Mouse (Mus musculus) G1E (cell line): ENCODE measurements around the gene Vax1.

Source experiments
- CTCF ChIP-seq: IDR thresholded peaks from 2 replicates; pipeline ENCODE4 v1.5.1; 2012; ENCODE audit warnings: low read depth, low read length, inconsistent platforms, mixed read lengths
- GATA1 ChIP-seq: IDR thresholded peaks from 2 replicates; pipeline ENCODE4 v1.6.1; 2012; ENCODE audit warnings: borderline replicate concordance, low read length, inconsistent platforms, mixed read lengths
- GATA2 ChIP-seq: IDR thresholded peaks from 2 replicates; pipeline ENCODE4 v1.6.1; 2012; ENCODE audit warnings: low read depth, low read length, inconsistent platforms, borderline replicate concordance
- POLR2AphosphoS5 ChIP-seq: IDR thresholded peaks from 2 replicates; pipeline ENCODE4 v1.6.1; 2012; ENCODE audit warnings: low read depth, low read length, inconsistent platforms; ENCODE audit not compliant: insufficient replicate concordance
- TAL1 ChIP-seq: conservative IDR thresholded peaks from 2 replicates; pipeline ENCODE4 v1.6.1; 2012; ENCODE audit warnings: low read depth, low read length, inconsistent platforms, mixed read lengths

- TF ChIP-seq TAL1 (no peak), CTCF (peak; percentile 89), POLR2AphosphoS5 (no peak), GATA1 (no peak), GATA2 (no peak)
These were observed 28.3 kb upstream of the Vax1 start for GRCm38 (mm10) chr19:59198161-59198560.
